Mouse (Mus musculus) heart, embryonic 15.5 days (tissue): ENCODE measurements at regions not wholly inside any gene's neighbourhood (a gene's known extent, or its start where the extent isn't known, plus 50 kb on each side); places are given as distances from the start of the nearest gene placed in this dataset.

Experiments used
- ATAC-seq: fragments of 200-750 bp; cut with Nextera tagmentation; replicated peaks from 2 replicates; pipeline ENCODE4 v1.8.0; 2017; ENCODE audit warnings: low read depth, moderate TSS enrichment; ENCODE audit not compliant: insufficient number of reproducible peaks, insufficient read depth, low FRiP score
- H3K27ac ChIP-seq: fragments of 300-500 bp; sonication (generic); 2 replicates; pipeline ENCODE4 v1.5.1; 2015; ENCODE audit warnings: mild to moderate bottlenecking, inconsistent platforms
- H3K27me3 ChIP-seq: fragments of 300-500 bp; sonication (generic); 2 replicates; pipeline ENCODE4 v1.6.1; 2015; ENCODE audit warnings: inconsistent platforms
- H3K36me3 ChIP-seq: fragments of 300-500 bp; sonication (generic); 2 replicates; pipeline ENCODE4 v1.6.1; 2015; ENCODE audit warnings: mild to moderate bottlenecking, inconsistent platforms
- H3K4me1 ChIP-seq: fragments of 300-500 bp; sonication (generic); replicated peaks from 2 replicates; pipeline ENCODE4 v1.6.1; 2015; ENCODE audit warnings: inconsistent platforms
- H3K4me2 ChIP-seq: fragments of 300-500 bp; sonication (generic); 2 replicates; pipeline ENCODE4 v1.6.1; 2015; ENCODE audit warnings: inconsistent platforms, mild to moderate bottlenecking, moderate library complexity
- H3K4me3 ChIP-seq: fragments of 300-500 bp; sonication (generic); 2 replicates; pipeline ENCODE4 v1.5.1; 2015; ENCODE audit warnings: mild to moderate bottlenecking, inconsistent platforms
- H3K9ac ChIP-seq: fragments of 300-500 bp; sonication (generic); 2 replicates; pipeline ENCODE4 v1.6.1; 2015; ENCODE audit warnings: mild to moderate bottlenecking, inconsistent platforms
- H3K9me3 ChIP-seq: fragments of 300-500 bp; sonication (generic); replicated peaks from 2 replicates; pipeline ENCODE4 v1.6.1; 2016; ENCODE audit warnings: inconsistent platforms
- WGBS: fragments of 180-500 bp; shearing (Covaris S2); methylation state at CpG from one replicate; pipeline ENCODE4 v1.1.7; 2015; ENCODE audit warnings: mixed read lengths; 5-methylcytosine and 5-hydroxymethylcytosine counted together

DNA sequence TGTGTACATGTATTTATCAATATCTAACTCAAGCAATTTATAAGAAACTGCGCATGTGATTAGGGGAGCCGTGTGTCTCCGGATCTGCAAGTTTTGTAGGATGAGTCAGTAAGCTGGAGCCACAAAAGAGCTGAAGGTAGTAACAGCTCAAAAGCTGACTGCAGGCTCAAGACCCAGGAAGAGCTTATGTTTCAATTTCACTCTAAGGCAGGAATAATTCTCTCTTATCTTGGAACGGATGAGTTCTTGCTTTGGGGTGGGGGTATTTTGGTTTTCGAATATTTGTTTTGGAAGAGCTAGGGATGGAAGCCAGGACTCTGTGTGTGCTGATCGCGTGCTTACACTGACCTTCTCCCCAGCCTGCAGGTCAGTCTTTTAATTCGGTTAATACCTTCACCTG is 169.6 kb upstream of the Cpeb2 start:
- Histone ChIP-seq H3K36me3 (no peaks in the 10 kb centered on the region), H3K9me3 (no peaks in the 10 kb centered on the region), H3K27ac (no peak overlapping the region), H3K4me1 (0 out of 2 replicates have a peak, but pooled peaks cover 2% of the 10 kb centered on the region), H3K4me2 (no peak overlapping the region), H3K4me3 (no peak overlapping the region), H3K27me3 (no peaks in the 10 kb centered on the region), H3K9ac (no peak overlapping the region)
- no peak for ATAC-seq
- 71% methylated on average over 8 of the region's 8 CpGs for WGBS

DNA sequence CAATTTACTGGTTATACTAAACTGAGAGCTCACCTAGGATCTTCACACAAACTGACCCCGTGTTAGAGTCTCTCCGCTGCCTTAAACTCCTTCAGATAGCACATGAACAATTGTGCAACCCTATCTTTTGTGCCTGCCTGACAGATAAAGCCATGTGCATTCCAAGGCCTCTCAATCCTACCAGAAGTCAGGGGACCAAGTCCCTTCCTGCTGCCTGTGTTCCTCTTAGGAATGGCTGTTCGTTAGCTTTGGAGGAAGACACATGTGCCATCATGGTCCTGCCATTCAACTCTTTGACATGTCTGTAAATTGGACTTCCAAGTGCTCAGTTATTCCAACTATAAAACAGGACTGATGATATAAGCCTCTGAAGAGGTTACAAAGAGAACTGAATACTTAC is 161.4 kb upstream of the Cpeb2 start:
- H3K9ac ChIP-seq, result no peak overlapping the region
- no peak overlapping the region for H3K4me2 ChIP-seq
- H3K4me1 ChIP-seq, result no peaks in the 10 kb centered on the region
- no peaks in the 10 kb centered on the region for H3K36me3 ChIP-seq
- ATAC-seq, result no peak
- no peak overlapping the region for H3K27ac ChIP-seq
- no peaks in the 10 kb centered on the region for H3K27me3 ChIP-seq
- H3K4me3 ChIP-seq, result no peak overlapping the region
- WGBS, result 61% methylated on average over 3 of the region's 3 CpGs
- H3K9me3 ChIP-seq, result no peaks in the 10 kb centered on the region

DNA sequence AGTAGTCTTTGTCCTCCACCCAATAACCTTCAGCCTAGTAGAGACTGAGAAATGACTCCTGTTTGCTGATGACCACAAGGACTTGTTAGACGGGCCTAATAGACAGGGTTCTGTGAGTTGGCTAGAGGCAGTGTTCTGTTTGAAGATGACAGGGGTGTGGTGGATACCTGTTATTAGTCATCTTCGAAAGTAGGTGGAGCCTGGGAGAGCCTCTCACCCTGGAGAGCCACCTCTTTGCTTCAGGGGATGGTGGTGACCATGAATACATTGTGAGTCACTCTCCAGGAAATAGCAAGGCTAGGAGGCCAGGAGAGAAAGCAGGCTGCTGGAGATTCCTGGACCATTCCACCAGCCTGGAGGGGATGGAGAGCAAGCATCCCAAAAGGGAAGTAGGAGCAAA is 160.6 kb upstream of the Cpeb2 start:
- H3K9me3 ChIP-seq, result no peaks in the 10 kb centered on the region
- H3K36me3 ChIP-seq, result no peaks in the 10 kb centered on the region
- no peak overlapping the region for H3K27ac ChIP-seq
- 72% methylated on average over 2 of the region's 2 CpGs for WGBS
- H3K4me1 ChIP-seq, result no peaks in the 10 kb centered on the region
- H3K4me2 ChIP-seq, result no peak overlapping the region
- no peak for ATAC-seq
- H3K9ac ChIP-seq, result no peak overlapping the region
- no peaks in the 10 kb centered on the region for H3K27me3 ChIP-seq
- H3K4me3 ChIP-seq, result no peak overlapping the region

DNA sequence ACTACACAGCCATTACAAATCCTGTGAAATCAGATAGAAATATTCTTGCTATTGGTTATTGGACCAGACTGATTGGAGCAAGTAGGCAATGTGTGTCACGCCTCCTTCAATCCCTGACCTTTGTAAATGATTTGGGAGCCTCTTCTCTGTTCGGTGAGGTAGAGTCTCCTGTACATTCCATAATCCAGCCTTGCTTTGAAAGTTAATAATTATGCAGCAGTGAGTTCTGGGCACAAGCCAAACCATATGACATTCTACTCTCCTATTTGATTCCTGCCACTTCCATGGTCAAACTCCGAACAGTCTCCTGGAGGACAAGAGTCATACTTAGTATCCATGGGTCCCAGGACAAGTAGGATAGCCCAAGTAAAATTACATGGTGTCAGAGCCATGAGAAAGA is 158.4 kb upstream of the Cpeb2 start:
- Histone ChIP-seq H3K36me3 (no peaks in the 10 kb centered on the region), H3K9me3 (no peaks in the 10 kb centered on the region)
- WGBS, result 86% methylated on average over 3 of the region's 3 CpGs

DNA sequence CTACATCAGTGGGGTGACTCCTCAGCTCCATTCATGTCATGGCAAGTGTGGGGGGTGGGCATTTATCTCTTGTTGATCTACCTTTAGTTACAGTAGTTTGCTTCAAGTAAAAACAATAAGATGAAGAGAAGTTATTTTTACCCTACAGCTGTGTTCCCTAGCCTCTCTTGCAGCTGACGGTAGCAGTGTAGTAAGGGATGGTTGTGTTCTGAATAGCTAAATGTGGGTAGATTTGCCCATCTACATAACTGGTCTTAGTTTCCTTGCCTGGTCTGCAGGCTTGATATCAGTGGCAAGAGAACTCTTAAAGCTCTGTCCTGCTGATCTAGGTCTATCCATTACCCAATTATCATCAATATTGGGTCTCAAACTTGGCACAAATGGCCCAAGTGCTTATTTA is 152.7 kb upstream of the Cpeb2 start:
- Histone ChIP-seq H3K27ac (no peak overlapping the region), H3K9me3 (no peaks in the 10 kb centered on the region), H3K4me1 (peaks cover 8% of the 10 kb centered on the region), H3K27me3 (no peaks in the 10 kb centered on the region), H3K4me2 (no peak overlapping the region), H3K4me3 (no peak overlapping the region), H3K36me3 (no peaks in the 10 kb centered on the region), H3K9ac (no peak overlapping the region)
- no peak for ATAC-seq
- 85% methylated on average over 1 of the region's 1 CpGs for WGBS

More for the DNA sequence above, 158.4 kb upstream of the Cpeb2 start:
- H3K4me2 ChIP-seq, result no peak overlapping the region
- no peak overlapping the region for H3K27ac ChIP-seq
- H3K9ac ChIP-seq, result no peak overlapping the region
- no peaks in the 10 kb centered on the region for H3K4me1 ChIP-seq
- H3K4me3 ChIP-seq, result no peak overlapping the region
- no peaks in the 10 kb centered on the region for H3K27me3 ChIP-seq
- no peak for ATAC-seq

DNA sequence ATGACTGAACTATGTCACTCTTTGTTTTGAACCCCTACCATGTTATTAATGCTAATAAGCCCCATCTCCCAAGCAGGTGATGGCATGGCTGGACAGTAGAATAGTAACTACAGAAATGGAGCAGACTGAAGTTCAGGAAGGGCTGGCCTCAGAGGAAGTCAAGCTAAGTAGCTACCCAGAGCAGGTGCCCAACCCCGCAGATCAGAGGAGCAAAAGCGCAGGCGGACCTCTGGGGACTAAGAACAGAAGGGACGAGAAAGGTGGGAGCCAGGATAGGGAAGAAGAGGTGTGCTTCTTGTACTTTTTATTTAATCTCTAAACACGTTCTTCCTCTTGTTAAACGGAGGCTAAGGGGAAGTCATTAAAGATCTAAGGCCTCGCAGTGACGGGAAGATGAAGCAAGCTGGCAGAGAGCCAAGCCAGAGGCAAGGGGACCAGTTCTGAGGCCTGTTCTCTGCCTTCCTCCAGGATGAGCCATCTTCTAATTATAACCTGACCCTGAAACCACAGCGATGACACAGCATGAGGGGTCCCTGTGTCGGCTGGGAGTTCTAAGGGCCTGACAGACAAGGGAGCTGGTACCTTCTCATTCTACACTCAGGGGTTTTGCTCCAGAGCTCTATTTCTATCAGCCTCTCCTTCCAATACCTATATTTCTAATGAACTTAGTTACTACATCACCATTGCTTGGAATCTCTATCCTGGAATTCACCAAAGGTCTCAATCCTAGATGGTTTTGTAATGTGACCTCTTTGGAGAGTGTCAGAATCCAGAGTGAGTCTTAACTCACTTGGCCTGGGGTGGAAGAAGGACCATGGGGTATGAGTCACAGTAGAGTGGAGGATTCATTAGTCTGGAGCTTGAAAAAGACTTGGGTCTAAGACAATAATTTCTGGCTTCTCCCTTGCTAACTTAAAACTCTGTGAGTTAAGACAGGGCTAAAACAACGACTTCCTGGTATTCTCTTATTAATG is 151.1 kb upstream of the Cpeb2 start:
- ATAC-seq, result peak; percentile 55; the same call in 1 of the 2 replicates
- no peak overlapping the region for H3K9ac ChIP-seq
- no peak overlapping the region for H3K4me2 ChIP-seq
- no peaks in the 10 kb centered on the region for H3K36me3 ChIP-seq
- no peaks in the 10 kb centered on the region for H3K9me3 ChIP-seq
- no peak overlapping the region for H3K4me3 ChIP-seq
- no peak overlapping the region for H3K27ac ChIP-seq
- no peaks in the 10 kb centered on the region for H3K27me3 ChIP-seq
- peaks cover 8% of the 10 kb centered on the region for H3K4me1 ChIP-seq
- WGBS, result 31% methylated on average over 11 of the region's 11 CpGs

DNA sequence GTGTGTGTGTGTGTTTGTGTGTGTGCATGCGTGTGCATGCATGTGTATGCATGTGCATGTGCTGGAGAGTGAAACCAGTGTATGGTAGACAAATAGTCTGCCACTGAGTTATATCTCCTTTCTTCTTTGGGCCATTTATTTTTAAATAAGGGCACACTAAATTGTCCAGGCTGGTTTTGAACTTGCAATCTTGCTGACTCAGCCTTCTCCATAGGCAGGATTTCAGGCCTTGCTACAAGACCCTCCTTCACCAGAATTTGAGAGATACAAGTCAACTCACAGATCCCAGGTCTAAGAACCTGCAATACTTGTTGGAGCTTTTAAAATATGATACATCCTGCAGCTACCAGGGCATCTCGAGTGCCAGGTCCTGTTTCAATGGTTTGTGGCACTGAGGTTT is 145.9 kb upstream of the Cpeb2 start:
- WGBS, result 75% methylated on average over 2 of the region's 2 CpGs
- H3K27ac ChIP-seq, result no peak overlapping the region
- no peak for ATAC-seq
- H3K4me2 ChIP-seq, result no peak overlapping the region
- peaks cover 15% of the 10 kb centered on the region for H3K4me1 ChIP-seq
- H3K4me3 ChIP-seq, result no peak overlapping the region
- H3K27me3 ChIP-seq, result no peaks in the 10 kb centered on the region
- H3K36me3 ChIP-seq, result no peaks in the 10 kb centered on the region
- H3K9ac ChIP-seq, result no peak overlapping the region
- H3K9me3 ChIP-seq, result no peaks in the 10 kb centered on the region

DNA sequence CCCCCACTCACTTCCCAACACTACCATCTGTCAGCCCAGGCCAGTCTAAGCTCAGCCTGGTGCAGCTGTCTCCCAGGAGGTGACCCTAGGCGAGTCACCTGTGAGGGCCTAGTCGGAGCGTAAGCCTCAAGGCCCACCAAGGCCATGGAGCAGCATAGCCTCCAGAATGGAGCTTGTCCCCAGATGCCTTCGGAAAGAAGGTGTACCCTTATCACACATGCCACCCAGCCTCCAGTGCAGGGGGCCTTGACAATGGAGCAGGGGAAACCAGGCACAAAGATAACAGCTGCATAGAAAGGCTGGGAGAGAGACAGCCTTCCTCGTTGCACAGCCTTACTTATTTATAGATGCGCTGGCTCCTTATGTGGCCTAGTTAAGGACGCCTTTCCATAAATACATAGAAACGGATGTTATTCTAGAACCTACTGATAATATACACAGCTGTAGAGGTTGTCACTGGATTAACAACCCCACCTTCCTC is 145.0 kb upstream of the Cpeb2 start:
- Histone ChIP-seq H3K4me3 (no peak overlapping the region), H3K27me3 (no peaks in the 10 kb centered on the region), H3K9me3 (no peaks in the 10 kb centered on the region), H3K4me1 (peaks cover 14% of the 10 kb centered on the region), H3K36me3 (no peaks in the 10 kb centered on the region), H3K9ac (no peak overlapping the region), H3K4me2 (0 out of 2 replicates have a peak overlapping the region, but pooled peaks have one; percentile 15), H3K27ac (peak overlapping the region; percentile 65)
- WGBS, result 32% methylated on average over 8 of the region's 8 CpGs
- ATAC-seq, result peak; percentile 72

DNA sequence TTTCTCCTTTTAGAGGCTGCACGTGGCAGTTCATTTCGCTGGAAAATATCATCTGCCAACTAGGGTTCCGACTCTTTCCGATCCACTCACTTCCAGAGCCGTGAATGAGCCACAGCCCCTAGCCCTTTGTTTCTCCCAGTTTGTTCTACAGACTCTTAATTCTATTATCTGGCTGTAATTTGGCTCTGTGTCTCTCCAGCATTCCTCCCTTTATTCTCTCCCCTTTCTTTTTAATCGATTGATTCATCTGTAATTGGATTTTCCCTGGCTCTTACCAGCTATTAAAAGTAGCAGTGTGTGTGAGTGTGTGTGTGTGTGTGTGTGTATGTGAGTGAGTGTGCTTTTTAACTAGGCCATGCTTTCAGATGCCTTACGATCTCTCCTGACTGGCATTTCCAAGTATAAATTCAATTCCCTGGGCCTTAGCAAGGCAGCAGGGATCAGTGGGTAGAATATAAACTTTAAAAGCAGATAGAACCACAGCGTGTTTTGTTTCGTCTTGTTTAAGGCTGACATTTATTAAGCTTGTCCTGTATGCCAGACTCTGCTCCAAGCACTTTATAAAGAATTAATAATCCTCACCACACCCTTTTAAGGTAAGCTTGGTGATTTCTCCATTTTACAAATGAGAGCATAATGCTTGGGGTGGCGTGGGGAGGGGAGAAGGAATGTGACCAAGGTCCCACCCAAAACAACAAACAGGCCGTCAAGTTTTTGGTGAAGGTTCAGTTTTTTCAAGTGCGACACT is 144.1 kb upstream of the Cpeb2 start:
- no peak overlapping the region for H3K4me3 ChIP-seq
- WGBS, result 68% methylated on average over 12 of the region's 12 CpGs
- H3K9ac ChIP-seq, result no peak overlapping the region
- peak overlapping the region; percentile 65 for H3K27ac ChIP-seq
- H3K4me2 ChIP-seq, result no peak overlapping the region
- no peaks in the 10 kb centered on the region for H3K36me3 ChIP-seq
- H3K9me3 ChIP-seq, result no peaks in the 10 kb centered on the region
- H3K27me3 ChIP-seq, result no peaks in the 10 kb centered on the region
- ATAC-seq, result no peak
- peaks cover 17% of the 10 kb centered on the region for H3K4me1 ChIP-seq

DNA sequence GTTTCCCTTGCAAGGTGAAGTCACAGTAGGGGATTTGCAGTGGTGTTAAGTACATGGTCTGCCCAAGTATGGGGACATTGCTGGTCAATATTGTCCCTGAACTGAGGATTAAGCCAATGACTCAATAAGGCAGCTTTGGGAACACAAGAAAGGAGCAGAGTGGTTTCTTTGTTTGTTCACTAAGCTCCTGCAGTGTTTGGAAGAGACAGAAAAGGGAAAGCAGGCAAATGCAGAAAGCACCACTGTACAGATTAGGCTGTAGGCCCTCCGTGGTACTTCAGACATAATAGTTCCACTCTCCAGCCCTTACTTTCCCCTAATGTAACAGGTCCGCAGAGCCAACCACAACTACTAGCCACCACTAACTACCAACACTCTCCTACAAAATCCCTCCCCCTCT is 143.5 kb upstream of the Cpeb2 start:
- no peaks in the 10 kb centered on the region for H3K9me3 ChIP-seq
- 83% methylated on average over 2 of the region's 2 CpGs for WGBS
- H3K4me1 ChIP-seq, result peaks cover 24% of the 10 kb centered on the region
- H3K4me2 ChIP-seq, result no peak overlapping the region
- no peak overlapping the region for H3K4me3 ChIP-seq
- H3K27ac ChIP-seq, result no peak overlapping the region
- H3K36me3 ChIP-seq, result no peaks in the 10 kb centered on the region
- ATAC-seq, result no peak
- H3K27me3 ChIP-seq, result no peaks in the 10 kb centered on the region
- no peak overlapping the region for H3K9ac ChIP-seq

DNA sequence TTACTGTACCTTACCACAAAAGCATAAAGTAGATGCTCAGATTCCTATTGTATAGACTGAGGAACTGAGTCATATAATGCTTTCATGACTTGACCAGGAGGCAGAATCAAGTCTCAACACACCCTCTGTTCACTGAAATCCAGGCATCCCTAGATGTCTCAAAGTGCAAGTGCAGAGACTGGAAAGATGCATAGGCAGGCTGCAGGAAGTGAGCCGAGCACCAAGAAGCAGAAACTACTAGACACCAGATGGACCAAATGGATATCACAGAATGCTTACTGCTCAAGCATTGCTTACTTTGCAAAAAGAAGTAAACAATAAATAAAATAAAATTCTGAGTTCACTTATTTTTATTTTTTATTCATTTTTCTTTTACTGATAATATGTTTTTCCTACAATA is 143.0 kb upstream of the Cpeb2 start:
- no peaks in the 10 kb centered on the region for H3K27me3 ChIP-seq
- peaks cover 29% of the 10 kb centered on the region for H3K4me1 ChIP-seq
- no peaks in the 10 kb centered on the region for H3K36me3 ChIP-seq
- ATAC-seq, result no peak
- no peak overlapping the region for H3K4me3 ChIP-seq
- H3K27ac ChIP-seq, result no peak overlapping the region
- H3K9ac ChIP-seq, result no peak overlapping the region
- WGBS, result 79% methylated on average over 1 of the region's 1 CpGs
- H3K9me3 ChIP-seq, result no peaks in the 10 kb centered on the region
- no peak overlapping the region for H3K4me2 ChIP-seq
